In genomic region chr11:99120524-99121217, GRCm38 (mm10) we compare ENCODE assay signal across 8 mouse cellular contexts. TPM values are rescaled to one million over a fixed set of nuclear protein-coding genes. Genes with fewer than 3 reads are reported as not detected.
A peak's percentile ranks its signal among the peaks of the same experiment; 100 is the strongest.
DNase-seq lines count a peak whose midpoint lies in the region; ATAC-seq and TF ChIP-seq lines count a peak whose summit lies in the region.

No protein-coding gene starts in this region.

- 47% methylated on average over 20 of the region's 20 CpGs for WGBS in forebrain, embryonic 11.5 days
- WGBS in forebrain, postnatal 0 days = 41% methylated on average over 20 of the region's 20 CpGs
- 52% methylated on average over 20 of the region's 20 CpGs for WGBS in heart, postnatal 0 days
- 92% methylated on average over 20 of the region's 20 CpGs for WGBS in thymus, adult 2 months

- H3K9ac ChIP-seq in forebrain, embryonic 11.5 days (ENCODE audit: low read length) = peak overlapping the region; percentile 24
- no peak overlapping the region for H3K9ac ChIP-seq in forebrain, postnatal 0 days
- no peak overlapping the region for H3K9ac ChIP-seq in heart, postnatal 0 days (replicated peaks; ENCODE audit: low read depth, low read length)

- no peaks in the 10 kb centered on the region for H3K27me3 ChIP-seq in forebrain, embryonic 11.5 days (ENCODE audit: control insufficient read depth, insufficient read depth, low read length)
- no peaks in the 10 kb centered on the region for H3K27me3 ChIP-seq in forebrain, postnatal 0 days (ENCODE audit: insufficient read depth, low read length)
- H3K27me3 ChIP-seq in heart, postnatal 0 days (ENCODE audit: control insufficient read depth, insufficient read depth, low read length) = no peaks in the 10 kb centered on the region
- no peaks in the 10 kb centered on the region for H3K27me3 ChIP-seq in thymus, adult 2 months (ENCODE audit: control insufficient read depth, insufficient read depth, low read length)

- peak overlapping the region; percentile 41; the same call in 1 of the 2 replicates for H3K27ac ChIP-seq in forebrain, embryonic 11.5 days (ENCODE audit: low read depth, low read length)
- no peak overlapping the region for H3K27ac ChIP-seq in forebrain, postnatal 0 days (ENCODE audit: low read depth, low read length)
- 0 out of 2 replicates have a peak overlapping the region, but pooled peaks have one; percentile 2 for H3K27ac ChIP-seq in cortical plate, adult 2 months (ENCODE audit: insufficient read depth, low read length)
- H3K27ac ChIP-seq in heart, postnatal 0 days (ENCODE audit: low read depth) = peak overlapping the region; percentile 70
- H3K27ac ChIP-seq in thymus, adult 2 months (ENCODE audit: control insufficient read depth, insufficient read depth, low read length) = no peak overlapping the region

- no peak overlapping the region for H3K4me2 ChIP-seq in forebrain, embryonic 11.5 days (ENCODE audit: low read depth, low read length, severe bottlenecking)
- H3K4me2 ChIP-seq in forebrain, postnatal 0 days (ENCODE audit: low read depth) = no peak overlapping the region
- no peak overlapping the region for H3K4me2 ChIP-seq in heart, postnatal 0 days (ENCODE audit: low read depth, low read length)

- TF ChIP-seq CTCF in forebrain, postnatal 0 days (IDR thresholded peaks at IDR 0.05; ENCODE audit: low read depth) = no peak
- TF ChIP-seq CTCF in cortical plate, adult 2 months (IDR thresholded peaks at IDR 0.05; ENCODE audit: extremely low read depth, insufficient read depth, low read length) = no peak
- TF ChIP-seq CTCF in heart, postnatal 0 days (IDR thresholded peaks at IDR 0.05; ENCODE audit: low read depth) = no peak
- TF ChIP-seq CTCF in thymus, adult 2 months (IDR thresholded peaks at IDR 0.05; ENCODE audit: borderline replicate concordance, control insufficient read depth, extremely low read depth, insufficient read depth, low read length, poor library complexity) = no peak

- H3K4me1 ChIP-seq in forebrain, embryonic 11.5 days (replicated peaks; ENCODE audit: control insufficient read depth, insufficient read depth, low read length) = peaks cover 7% of the 10 kb centered on the region
- H3K4me1 ChIP-seq in forebrain, postnatal 0 days (ENCODE audit: insufficient read depth) = no peaks in the 10 kb centered on the region; the same call in 1 of the 2 replicates
- no peaks in the 10 kb centered on the region; the same call in 1 of the 2 replicates for H3K4me1 ChIP-seq in cortical plate, adult 2 months (ENCODE audit: control insufficient read depth, insufficient read depth, low read length)
- 0 out of 2 replicates have a peak, but pooled peaks cover 3% of the 10 kb centered on the region for H3K4me1 ChIP-seq in heart, postnatal 0 days (ENCODE audit: control insufficient read depth, insufficient read depth)
- peaks cover 20% of the 10 kb centered on the region for H3K4me1 ChIP-seq in thymus, adult 2 months (replicated peaks; ENCODE audit: control insufficient read depth, insufficient read depth, low read length)

- TF ChIP-seq POLR2A in cortical plate, adult 2 months (IDR thresholded peaks at IDR 0.05; ENCODE audit: extremely low read depth, insufficient read depth, low read length) = no peak
- no peak for TF ChIP-seq POLR2A in thymus, adult 2 months (IDR thresholded peaks at IDR 0.05; ENCODE audit: control insufficient read depth, extremely low read depth, insufficient read depth, low read length, poor library complexity)

- H3K4me3 ChIP-seq in forebrain, embryonic 11.5 days (ENCODE audit: low read depth, low read length) = no peak overlapping the region
- no peak overlapping the region for H3K4me3 ChIP-seq in forebrain, postnatal 0 days (ENCODE audit: low read depth, low read length)
- no peak overlapping the region for H3K4me3 ChIP-seq in cortical plate, adult 2 months (ENCODE audit: insufficient read depth, low read length)
- no peak overlapping the region for H3K4me3 ChIP-seq in heart, postnatal 0 days (ENCODE audit: low read depth, low read length)
- H3K4me3 ChIP-seq in thymus, adult 2 months (ENCODE audit: control insufficient read depth, insufficient read depth, low read length) = no peak overlapping the region

- DNase-seq in forebrain, embryonic 11.5 days (ENCODE audit: low spot score) = no peak
- DNase-seq in forebrain, postnatal 0 days = no peak
- DNase-seq in heart, postnatal 0 days (ENCODE audit: low spot score) = no peak
- DNase-seq in lung, postnatal 14 days = peak; percentile 41
- DNase-seq in thymus, postnatal 10 days (ENCODE audit: low spot score in 2 of 2) = no peak
- no peak for DNase-seq in thymus, adult 2 months
- no peak for DNase-seq in adrenal gland, adult 8-10 months

- H3K36me3 ChIP-seq in forebrain, embryonic 11.5 days (ENCODE audit: control insufficient read depth, insufficient read depth, low read length) = no peaks in the 10 kb centered on the region
- H3K36me3 ChIP-seq in forebrain, postnatal 0 days (ENCODE audit: insufficient read depth) = no peaks in the 10 kb centered on the region
- H3K36me3 ChIP-seq in heart, postnatal 0 days (replicated peaks; ENCODE audit: control insufficient read depth, insufficient read depth, low read length) = no peaks in the 10 kb centered on the region
- no peaks in the 10 kb centered on the region for H3K36me3 ChIP-seq in thymus, adult 2 months (ENCODE audit: control insufficient read depth, insufficient read depth, low read length)

- TF ChIP-seq EP300 in heart, postnatal 0 days (IDR thresholded peaks at IDR 0.05; ENCODE audit: low read depth) = no peak

- no peaks in the 10 kb centered on the region; the same call in 1 of the 2 replicates for H3K9me3 ChIP-seq in forebrain, embryonic 11.5 days (ENCODE audit: control insufficient read depth, low read length)
- no peaks in the 10 kb centered on the region for H3K9me3 ChIP-seq in forebrain, postnatal 0 days (ENCODE audit: low read length)
- no peaks in the 10 kb centered on the region for H3K9me3 ChIP-seq in heart, postnatal 0 days (replicated peaks; ENCODE audit: control insufficient read depth, low read length)

- no peak for ATAC-seq in forebrain, embryonic 11.5 days (replicated peaks; ENCODE audit: low FRiP score)
- ATAC-seq in forebrain, postnatal 0 days = no peak
- peak; percentile 33; the same call in 1 of the 2 replicates for ATAC-seq in heart, postnatal 0 days (ENCODE audit: insufficient read depth, low read depth)

RNA-seq across cellular contexts. Expression of gene Tns4, which starts 31.6 kb away (rescaled TPM):
- polyA plus RNA-seq in forebrain, embryonic 11.5 days (2014; fragmentation: Nextera tagmentation; extraction: Ambion mirVana) = 0.27 and 0.65 TPM in 2 replicates
- total RNA-seq in forebrain, postnatal 0 days (2014; rRNA removed) = 0.48 TPM in 1 of 2 replicates, not detected in the other
- polyA plus RNA-seq in forebrain, postnatal 0 days (2015; fragmentation: Nextera tagmentation; extraction: Ambion mirVana) = 0.29 TPM in 1 of 2 replicates, not detected in the other
- 0.17 and 0.25 TPM in 2 replicates for polyA plus RNA-seq in cortical plate, adult 2 months (2012; rRNA removed)
- total RNA-seq in heart, postnatal 0 days (2014; rRNA removed; ENCODE audit: low replicate concordance) = 0.69 TPM in 1 of 2 replicates, not detected in the other
- 0.05 and 0.12 TPM in 2 replicates for polyA plus RNA-seq in heart, postnatal 0 days (2015; fragmentation: Nextera tagmentation; extraction: Ambion mirVana)
- 5.2 and 7.5 TPM in 2 replicates for polyA plus RNA-seq in thymus, adult 2 months (2012; rRNA removed)
- total RNA-seq in adrenal gland, adult 8-10 months (2022) = 1 to 10 TPM in 1 of 4 experiments, under 1 TPM in 3; 0.28 to 1.3 (median 0.31) TPM

RNA-seq across cellular contexts. Expression of gene Ccr7, which starts 34.2 kb away (rescaled TPM):
- polyA plus RNA-seq in forebrain, embryonic 11.5 days (2014; fragmentation: Nextera tagmentation; extraction: Ambion mirVana) = 0.31 TPM in 1 of 2 replicates, not detected in the other
- total RNA-seq in forebrain, postnatal 0 days (2014; rRNA removed) = 0.38 TPM in 1 of 2 replicates, not detected in the other
- 0.06 and 0.17 TPM in 2 replicates for polyA plus RNA-seq in forebrain, postnatal 0 days (2015; fragmentation: Nextera tagmentation; extraction: Ambion mirVana)
- polyA plus RNA-seq in cortical plate, adult 2 months (2012; rRNA removed) = 0.15 and 0.19 TPM in 2 replicates
- total RNA-seq in heart, postnatal 0 days (2014; rRNA removed; ENCODE audit: low replicate concordance) = 0.73 TPM in 1 of 2 replicates, not detected in the other
- 0.11 TPM in 2 replicates for polyA plus RNA-seq in heart, postnatal 0 days (2015; fragmentation: Nextera tagmentation; extraction: Ambion mirVana)
- 202 and 240 TPM in 2 replicates for polyA plus RNA-seq in thymus, adult 2 months (2012; rRNA removed)
- under 1 TPM; 0.12 to 0.24 (median 0.16) TPM for total RNA-seq in adrenal gland, adult 8-10 months (2022)

Comparison
In these comparisons a context has a peak if more than half of its experiments do, and no peak if none do; other contexts are left out.
1. H3K27ac ChIP-seq: peak in forebrain, embryonic 11.5 days (single experiment), cortical plate, adult 2 months (single experiment) and heart, postnatal 0 days (single experiment); none in forebrain, postnatal 0 days (single experiment) and thymus, adult 2 months (single experiment).
2. RNA of gene Ccr7, which starts 34.2 kb away (polyA plus RNA-seq): 202 to 240 TPM in thymus, adult 2 months; 0.31 TPM in forebrain, embryonic 11.5 days, 0.06 to 0.17 TPM in forebrain, postnatal 0 days, 0.15 to 0.19 TPM in cortical plate, adult 2 months and 0.11 TPM in heart, postnatal 0 days; every median in the first group is over 100 times any median in the second.